Mouse (Mus musculus): Measurements from ENCODE around the gene Tprkb. TPM values are rescaled to one million over a fixed set of nuclear protein-coding genes. Genes with fewer than 3 reads are reported as not detected.
"Not testable (repeated sequence)": the region's sequence is repeated elsewhere in the genome, so short reads cannot be mapped to it uniquely, and the experiment has no call there.

Gene Tprkb
- polyA plus RNA-seq, 1 experiment from 2014 or later: 32.1 TPM

DNA sequence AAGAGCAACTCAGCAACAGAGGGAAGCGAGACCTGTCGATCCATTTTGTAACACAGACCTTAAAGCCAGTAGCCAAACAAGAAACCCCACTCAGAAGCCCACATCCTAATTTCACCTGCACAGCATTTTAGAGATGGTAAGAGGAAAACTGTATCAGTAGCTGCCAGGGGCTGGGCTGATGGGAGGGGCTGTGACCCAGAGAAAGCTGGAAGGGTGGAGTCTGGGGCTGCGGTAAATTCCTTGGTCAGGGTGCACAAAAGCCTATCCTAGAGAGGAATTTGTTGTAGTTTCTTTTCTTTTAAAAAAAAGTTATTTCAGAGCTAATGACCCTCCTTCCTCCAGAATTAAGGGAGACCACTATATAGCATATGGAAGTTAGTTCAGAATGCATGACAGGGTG lies 30.8 kb downstream of the Tprkb start:
- no peaks in the 10 kb centered on the region for H3K9me3 ChIP-seq (ENCODE audit: control insufficient read depth, low read length)
- no peak for ATAC-seq (replicated peaks; ENCODE audit: low FRiP score)
- no peaks in the 10 kb centered on the region for H3K27me3 ChIP-seq (ENCODE audit: control insufficient read depth, insufficient read depth, low read length)
- H3K4me1 ChIP-seq (replicated peaks; ENCODE audit: control insufficient read depth, insufficient read depth, low read length): no peaks in the 10 kb centered on the region; the same call in 1 of the 2 replicates
- no peak overlapping the region for H3K9ac ChIP-seq (ENCODE audit: low read length)
- H3K4me2 ChIP-seq (ENCODE audit: low read depth, low read length, severe bottlenecking): no peak overlapping the region
- H3K27ac ChIP-seq (ENCODE audit: low read depth, low read length): no peak overlapping the region
- no peak overlapping the region for H3K4me3 ChIP-seq (ENCODE audit: low read depth, low read length)
- DNase-seq (ENCODE audit: low spot score): no peak
- H3K36me3 ChIP-seq (ENCODE audit: control insufficient read depth, insufficient read depth, low read length): peaks cover 6% of the 10 kb centered on the region; the same call in 1 of the 2 replicates
- WGBS: 92% methylated on average over 3 of the region's 3 CpGs

DNA sequence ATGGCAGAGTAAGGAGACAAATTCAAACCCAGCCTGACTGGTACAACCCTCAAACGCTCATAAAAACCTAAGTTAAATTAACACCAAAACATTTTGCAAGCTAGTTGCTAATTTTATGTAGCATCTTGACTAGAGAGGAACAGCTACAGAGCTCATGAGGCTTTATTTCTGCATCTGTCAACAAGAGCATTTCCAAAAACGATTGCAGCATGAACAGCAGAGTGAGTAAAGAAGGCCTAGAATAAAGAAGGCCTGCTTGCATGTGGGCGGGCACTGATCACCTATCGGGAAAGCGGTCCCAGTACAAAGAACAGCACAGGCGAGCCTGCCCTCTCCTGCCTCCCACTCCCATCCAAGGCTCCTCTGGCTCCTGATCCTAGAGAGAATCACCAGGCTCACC lies 36.9 kb downstream of the Tprkb start:
- H3K4me2 ChIP-seq (ENCODE audit: low read depth, low read length, severe bottlenecking): no peak overlapping the region
- 84% methylated on average over 6 of the region's 6 CpGs for WGBS
- DNase-seq (ENCODE audit: low spot score): no peak
- no peaks in the 10 kb centered on the region for H3K9me3 ChIP-seq (ENCODE audit: control insufficient read depth, low read length)
- no peak overlapping the region for H3K4me3 ChIP-seq (ENCODE audit: low read depth, low read length)
- no peak for ATAC-seq (replicated peaks; ENCODE audit: low FRiP score)
- H3K27me3 ChIP-seq (ENCODE audit: control insufficient read depth, insufficient read depth, low read length): no peaks in the 10 kb centered on the region
- H3K9ac ChIP-seq (ENCODE audit: low read length): no peak overlapping the region
- peaks cover 8% of the 10 kb centered on the region; the same call in 1 of the 2 replicates for H3K36me3 ChIP-seq (ENCODE audit: control insufficient read depth, insufficient read depth, low read length)
- H3K27ac ChIP-seq (ENCODE audit: low read depth, low read length): no peak overlapping the region
- no peaks in the 10 kb centered on the region for H3K4me1 ChIP-seq (replicated peaks; ENCODE audit: control insufficient read depth, insufficient read depth, low read length)

DNA sequence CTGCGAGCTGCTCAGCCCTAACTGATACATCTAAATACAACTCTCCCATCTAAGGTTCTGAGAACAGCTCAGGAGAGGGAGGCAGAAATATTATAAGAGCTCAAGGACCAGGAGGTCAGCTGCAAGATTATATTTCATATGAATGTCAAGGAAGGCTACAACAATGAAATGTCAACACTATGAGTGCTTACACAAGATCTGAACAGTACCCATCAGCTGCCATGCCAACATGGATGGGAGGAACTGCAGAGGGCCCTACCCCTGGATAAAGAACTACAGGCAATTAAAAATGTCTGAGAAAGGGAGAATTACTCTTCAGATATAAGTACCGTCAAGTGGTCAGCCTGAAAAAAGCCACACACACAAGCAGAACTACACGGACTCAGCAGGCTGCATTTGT lies 45.9 kb downstream of the Tprkb start:
- no peak for DNase-seq (ENCODE audit: low spot score)
- H3K27me3 ChIP-seq (ENCODE audit: control insufficient read depth, insufficient read depth, low read length): no peaks in the 10 kb centered on the region
- 94% methylated on average over 3 of the region's 3 CpGs for WGBS
- peaks cover 5% of the 10 kb centered on the region; the same call in 1 of the 2 replicates for H3K4me1 ChIP-seq (replicated peaks; ENCODE audit: control insufficient read depth, insufficient read depth, low read length)
- H3K4me2 ChIP-seq (ENCODE audit: low read depth, low read length, severe bottlenecking): no peak overlapping the region
- H3K9ac ChIP-seq (ENCODE audit: low read length): no peak overlapping the region
- H3K27ac ChIP-seq (ENCODE audit: low read depth, low read length): no peak overlapping the region
- no peak for ATAC-seq (replicated peaks; ENCODE audit: low FRiP score)
- H3K4me3 ChIP-seq (ENCODE audit: low read depth, low read length): no peak overlapping the region
- H3K9me3 ChIP-seq (ENCODE audit: control insufficient read depth, low read length): no peaks in the 10 kb centered on the region
- H3K36me3 ChIP-seq (ENCODE audit: control insufficient read depth, insufficient read depth, low read length): peaks cover 10% of the 10 kb centered on the region; the same call in 1 of the 2 replicates

DNA sequence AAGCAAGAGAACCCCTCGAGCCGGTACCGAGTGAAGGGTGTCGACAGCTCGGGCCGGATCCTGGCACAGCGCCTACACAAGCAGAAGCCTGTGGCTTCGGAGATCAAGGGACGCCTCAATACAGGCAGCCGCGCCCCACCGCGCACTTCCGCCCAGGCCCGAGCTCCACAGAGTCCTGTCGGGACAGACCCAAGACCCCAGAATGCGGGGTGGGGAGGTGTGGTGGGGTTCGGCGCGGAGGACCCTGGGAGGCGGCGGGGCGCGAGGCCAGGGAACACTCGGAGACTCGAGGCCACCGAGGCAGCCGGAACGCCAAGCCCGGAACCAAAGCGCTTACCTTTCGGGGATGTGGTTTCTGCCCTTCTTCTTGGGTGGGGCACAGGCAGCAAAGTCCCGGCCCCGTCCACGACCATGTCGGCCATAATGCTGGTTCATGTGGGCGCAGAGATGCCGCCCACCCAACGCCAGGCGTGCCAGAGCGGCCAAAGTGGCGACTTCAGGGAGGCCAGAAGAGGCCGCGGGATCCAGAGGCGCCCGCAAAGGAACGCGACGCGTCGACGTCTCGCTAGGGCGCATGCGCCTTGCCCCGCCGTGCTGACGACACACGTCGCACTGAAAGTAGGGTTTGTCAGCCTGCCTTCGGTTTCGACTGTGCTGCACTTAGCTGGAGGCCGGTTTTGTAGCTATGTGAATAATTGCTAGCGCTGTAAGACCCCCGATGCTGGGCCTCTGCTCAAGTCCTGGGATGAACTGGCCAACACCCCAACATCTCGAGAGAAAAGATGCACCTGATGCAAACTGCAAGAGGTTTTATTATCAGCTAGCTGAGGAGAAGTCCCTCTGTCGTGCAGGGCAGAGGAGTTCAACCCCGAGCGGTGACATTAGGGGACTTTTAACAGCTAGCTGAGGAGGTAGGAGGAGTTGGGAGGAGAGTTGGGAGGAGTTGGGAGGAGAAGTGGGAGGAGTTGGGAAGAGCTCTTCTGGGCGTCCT lies 49.7 kb downstream of the Tprkb start, which contains the start of gene Dusp11:
Gene Dusp11 (minus strand): TSS at position 567 of the 991 bp plus-strand sequence.
- peak; percentile 95 for DNase-seq (ENCODE audit: low spot score)
- Histone ChIP-seq H3K4me3 (ENCODE audit: low read depth, low read length) (peak within 1 kb of the TSS; percentile 82), H3K9me3 (ENCODE audit: control insufficient read depth, low read length) (no peaks in the 10 kb centered on the region), H3K4me1 (replicated peaks; ENCODE audit: control insufficient read depth, insufficient read depth, low read length) (peaks cover 5% of the 10 kb centered on the region; the same call in 1 of the 2 replicates), H3K9ac (ENCODE audit: low read length) (peak within 1 kb of the TSS; percentile 87), H3K27ac (ENCODE audit: low read depth, low read length) (peak within 1 kb of the TSS; percentile 94), H3K36me3 (ENCODE audit: control insufficient read depth, insufficient read depth, low read length) (no peaks in the 10 kb centered on the region; the same call in 1 of the 2 replicates), H3K4me2 (ENCODE audit: low read depth, low read length, severe bottlenecking) (peak within 1 kb of the TSS; percentile 64), H3K27me3 (ENCODE audit: control insufficient read depth, insufficient read depth, low read length) (no peaks in the 10 kb centered on the region)
- peak; percentile 96 for ATAC-seq (replicated peaks; ENCODE audit: low FRiP score)
- under 1% methylated on average over 70 of the region's 70 CpGs for WGBS

DNA sequence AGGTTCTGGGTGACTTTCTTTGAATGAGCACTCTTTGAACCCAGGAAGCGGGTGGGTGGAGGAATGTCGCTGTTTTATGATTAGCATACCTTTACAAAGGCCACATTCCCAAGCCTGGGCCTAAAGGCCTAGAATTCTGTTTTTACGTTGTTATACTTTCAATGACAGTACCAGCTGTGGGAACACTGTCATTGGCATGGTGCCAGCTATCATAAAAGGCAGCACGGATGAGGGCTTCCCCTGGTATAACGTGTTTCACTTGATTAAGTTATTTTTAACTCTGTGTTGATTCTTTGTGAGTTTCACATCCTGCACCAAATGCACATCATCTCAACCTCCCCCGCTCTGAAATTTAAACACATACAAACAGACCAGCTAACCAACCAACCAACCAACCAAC lies 54.4 kb downstream of the Tprkb start:
- not testable (repeated sequence) for H3K27me3 ChIP-seq (ENCODE audit: control insufficient read depth, insufficient read depth, low read length); H3K4me3 ChIP-seq (ENCODE audit: low read depth, low read length); ATAC-seq (replicated peaks; ENCODE audit: low FRiP score); DNase-seq (ENCODE audit: low spot score); H3K9me3 ChIP-seq (ENCODE audit: control insufficient read depth, low read length); H3K36me3 ChIP-seq (ENCODE audit: control insufficient read depth, insufficient read depth, low read length); H3K4me1 ChIP-seq (replicated peaks; ENCODE audit: control insufficient read depth, insufficient read depth, low read length); H3K9ac ChIP-seq (ENCODE audit: low read length); H3K4me2 ChIP-seq (ENCODE audit: low read depth, low read length, severe bottlenecking); H3K27ac ChIP-seq (ENCODE audit: low read depth, low read length)
- 60% methylated on average over 4 of the region's 6 CpGs for WGBS

DNA sequence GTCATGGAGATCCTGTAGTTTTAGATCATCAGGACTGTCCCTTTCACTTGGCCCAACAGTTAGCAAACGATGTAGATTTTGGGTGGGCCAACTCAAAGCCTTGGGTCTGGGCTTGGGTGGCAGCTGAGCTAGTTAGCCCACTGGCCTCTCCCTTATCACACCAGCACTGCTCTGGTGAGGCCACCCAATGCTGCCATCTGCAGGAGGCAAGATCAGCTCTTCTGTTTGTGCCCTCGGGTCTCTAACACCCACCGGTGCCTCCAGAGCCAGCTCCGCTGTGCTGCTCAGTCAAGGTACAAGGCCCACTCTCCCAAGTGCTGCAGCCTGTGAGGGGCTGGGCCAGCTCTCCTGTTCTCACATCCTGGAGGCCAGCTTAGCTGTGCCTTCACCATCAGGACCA lies 55.0 kb downstream of the Tprkb start:
- no peak for DNase-seq (ENCODE audit: low spot score)
- ATAC-seq (replicated peaks; ENCODE audit: low FRiP score): no peak
- Histone ChIP-seq H3K4me3 (ENCODE audit: low read depth, low read length) (no peak overlapping the region), H3K4me2 (ENCODE audit: low read depth, low read length, severe bottlenecking) (no peak overlapping the region), H3K4me1 (replicated peaks; ENCODE audit: control insufficient read depth, insufficient read depth, low read length) (no peaks in the 10 kb centered on the region), H3K9me3 (ENCODE audit: control insufficient read depth, low read length) (no peaks in the 10 kb centered on the region), H3K36me3 (ENCODE audit: control insufficient read depth, insufficient read depth, low read length) (no peaks in the 10 kb centered on the region), H3K27ac (ENCODE audit: low read depth, low read length) (no peak overlapping the region), H3K9ac (ENCODE audit: low read length) (no peak overlapping the region), H3K27me3 (ENCODE audit: control insufficient read depth, insufficient read depth, low read length) (no peaks in the 10 kb centered on the region)
- 78% methylated on average over 4 of the region's 4 CpGs for WGBS

DNA sequence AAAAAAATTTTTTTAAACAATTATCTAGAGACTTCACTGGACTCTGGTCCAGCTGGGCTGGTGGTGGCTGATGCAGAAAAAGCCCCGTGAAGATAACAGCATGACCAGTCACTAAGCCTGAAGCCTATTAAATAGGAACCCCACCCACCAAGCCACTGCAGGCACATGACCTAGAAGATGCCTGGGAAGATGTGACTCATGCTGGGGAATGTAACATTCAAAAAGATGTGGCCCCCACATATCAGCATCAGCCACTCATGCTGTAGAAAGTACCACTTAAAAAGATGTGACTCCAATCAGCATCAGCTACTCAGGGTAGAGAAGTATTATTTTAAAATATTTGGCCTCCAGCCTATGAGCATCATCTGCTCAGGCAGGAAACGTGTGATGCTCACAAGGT lies 58.2 kb downstream of the Tprkb start:
- Histone ChIP-seq H3K9me3 (ENCODE audit: control insufficient read depth, low read length) (no peaks in the 10 kb centered on the region), H3K4me3 (ENCODE audit: low read depth, low read length) (no peak overlapping the region), H3K36me3 (ENCODE audit: control insufficient read depth, insufficient read depth, low read length) (no peaks in the 10 kb centered on the region), H3K27ac (ENCODE audit: low read depth, low read length) (no peak overlapping the region), H3K27me3 (ENCODE audit: control insufficient read depth, insufficient read depth, low read length) (no peaks in the 10 kb centered on the region), H3K4me2 (ENCODE audit: low read depth, low read length, severe bottlenecking) (no peak overlapping the region), H3K9ac (ENCODE audit: low read length) (no peak overlapping the region), H3K4me1 (replicated peaks; ENCODE audit: control insufficient read depth, insufficient read depth, low read length) (no peaks in the 10 kb centered on the region)
- WGBS: 81% methylated on average over 2 of the region's 2 CpGs
- DNase-seq (ENCODE audit: low spot score) (no peak), ATAC-seq (replicated peaks; ENCODE audit: low FRiP score) (no peak)

DNA sequence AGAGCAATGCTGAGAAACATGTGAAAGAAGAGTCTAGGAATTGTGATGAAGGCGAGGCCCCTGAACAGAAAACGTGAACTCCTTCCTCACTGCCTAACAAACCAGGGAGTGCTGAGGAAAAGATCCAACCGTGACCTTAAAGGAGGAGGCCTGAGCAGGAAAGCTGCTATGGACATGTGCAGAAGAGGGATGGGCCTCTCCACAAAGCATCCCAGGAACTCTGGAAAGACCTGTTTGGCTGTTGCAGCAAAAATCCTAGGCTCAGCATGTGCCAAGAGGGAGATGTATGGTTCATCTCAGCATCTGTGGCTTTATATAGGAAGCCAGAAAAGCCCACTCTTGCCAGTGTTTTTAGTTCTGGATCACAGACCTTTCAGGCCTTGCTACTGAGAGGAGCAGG lies 61.0 kb downstream of the Tprkb start:
- no peak overlapping the region for H3K4me3 ChIP-seq (ENCODE audit: low read depth, low read length)
- H3K27me3 ChIP-seq (ENCODE audit: control insufficient read depth, insufficient read depth, low read length): no peaks in the 10 kb centered on the region
- no peaks in the 10 kb centered on the region for H3K9me3 ChIP-seq (ENCODE audit: control insufficient read depth, low read length)
- H3K27ac ChIP-seq (ENCODE audit: low read depth, low read length): no peak overlapping the region
- WGBS: 82% methylated on average over 3 of the region's 3 CpGs
- no peaks in the 10 kb centered on the region for H3K36me3 ChIP-seq (ENCODE audit: control insufficient read depth, insufficient read depth, low read length)
- H3K4me2 ChIP-seq (ENCODE audit: low read depth, low read length, severe bottlenecking): no peak overlapping the region
- no peaks in the 10 kb centered on the region for H3K4me1 ChIP-seq (replicated peaks; ENCODE audit: control insufficient read depth, insufficient read depth, low read length)
- H3K9ac ChIP-seq (ENCODE audit: low read length): no peak overlapping the region
- no peak for DNase-seq (ENCODE audit: low spot score)
- ATAC-seq (replicated peaks; ENCODE audit: low FRiP score): no peak

All from forebrain, embryonic 11.5 days (tissue).